Mouse (Mus musculus) bone marrow macrophage, adult 2 months (primary cell): ENCODE data around the gene Plpp6.

Experiments used
- CTCF ChIP-seq: IDR thresholded peaks from 2 replicates; pipeline ENCODE4 v1.5.1; 2012; ENCODE audit warnings: low read depth, mild to moderate bottlenecking, low read length, moderate library complexity
- POLR2A ChIP-seq: IDR thresholded peaks from 2 replicates; pipeline ENCODE4 v1.6.1; 2012; ENCODE audit warnings: mild to moderate bottlenecking, low read depth, low read length, borderline replicate concordance

GRCm38 (mm10) chr19:28969231-28969630 is 5.5 kb downstream of the Plpp6 start:
- TF ChIP-seq POLR2A (no peak), CTCF (no peak)
